Mouse (Mus musculus) urinary bladder, adult 2 months (tissue): ENCODE results near the gene 1810010H24Rik. TPM values are rescaled to one million over a fixed set of nuclear protein-coding genes. Genes with fewer than 3 reads are reported as not detected.
"Not testable (repeated sequence)": the region's sequence is repeated elsewhere in the genome, so short reads cannot be mapped to it uniquely, and the experiment has no call there.

ENCODE experiments used
- DNase-seq: peaks from one replicate; pipeline ENCODE4 v3.0.0; 2022; ENCODE audit warnings: low spot score
- polyA plus RNA-seq: library from polyadenylated mRNA; depleted of rRNA; stranded (reverse); fragments of >200 nt; gene quantifications from 2 replicates; pipeline ENCODE4 v1.2.3, GENCODE M21; 2012; rRNA removed

Gene 1810010H24Rik
- polyA plus RNA-seq, 1 experiment, result 4.3 TPM

GRCm38 (mm10) chr11:107041396-107041795 lies 15.9 kb downstream of the 1810010H24Rik start:
- DNase-seq, result no peak

- no peak for DNase-seq
Observed at GRCm38 (mm10) chr11:107043361-107043760, 17.9 kb downstream of the 1810010H24Rik start.

GRCm38 (mm10) chr11:107044321-107044720 lies 18.8 kb downstream of the 1810010H24Rik start:
- DNase-seq, result no peak

GRCm38 (mm10) chr11:107045546-107045945 lies 20.1 kb downstream of the 1810010H24Rik start:
- no peak for DNase-seq

- no peak for DNase-seq
Observed at GRCm38 (mm10) chr11:107046766-107047620, 21.5 kb downstream of the 1810010H24Rik start.

- no peak for DNase-seq
Observed at GRCm38 (mm10) chr11:107054870-107055269, 29.4 kb downstream of the 1810010H24Rik start.

- no peak for DNase-seq
Observed at GRCm38 (mm10) chr11:107057391-107057790, 31.9 kb downstream of the 1810010H24Rik start.

GRCm38 (mm10) chr11:107059634-107060033 lies 34.2 kb downstream of the 1810010H24Rik start:
- DNase-seq, result not testable (repeated sequence)

GRCm38 (mm10) chr11:107060941-107061340 lies 35.5 kb downstream of the 1810010H24Rik start:
- DNase-seq, result no peak

GRCm38 (mm10) chr11:107063067-107063466 lies 37.6 kb downstream of the 1810010H24Rik start:
- DNase-seq, result no peak

GRCm38 (mm10) chr11:107064590-107064989 lies 39.1 kb downstream of the 1810010H24Rik start:
- no peak for DNase-seq

GRCm38 (mm10) chr11:107065216-107065785 lies 39.8 kb downstream of the 1810010H24Rik start:
- no peak for DNase-seq

Other genes with a start within 250 kb of the 1810010H24Rik start
- gene Polg2, start 246.1 kb upstream of the 1810010H24Rik start, polyA plus RNA-seq, result 8.6 and 9.4 TPM in 2 replicates
- gene Ddx5, start 236.5 kb upstream of the 1810010H24Rik start, polyA plus RNA-seq, result 624 and 672 TPM in 2 replicates
- 14.0 and 15.4 TPM in 2 replicates for gene Cep95, start 236.4 kb upstream of the 1810010H24Rik start, polyA plus RNA-seq
- gene Smurf2, start 105.0 kb upstream of the 1810010H24Rik start, polyA plus RNA-seq, result 16.0 and 21.6 TPM in 2 replicates
- gene Kpna2, start 26.1 kb upstream of the 1810010H24Rik start, polyA plus RNA-seq, result 30.8 and 37.6 TPM in 2 replicates
- 23.2 and 36.2 TPM in 2 replicates for gene Bptf, start 106.4 kb downstream of the 1810010H24Rik start, polyA plus RNA-seq
- gene Nol11, start 163.7 kb downstream of the 1810010H24Rik start, polyA plus RNA-seq, result 17.0 and 19.5 TPM in 2 replicates